Mouse (Mus musculus) ovary, postnatal 36 days (tissue): ENCODE results near the gene Wscd1.

ENCODE experiments used
- DNase-seq: peaks from one replicate; pipeline ENCODE4 v3.0.0; 2022; ENCODE audit warnings: low spot score, mixed read lengths

The Wscd1 gene

DNA sequence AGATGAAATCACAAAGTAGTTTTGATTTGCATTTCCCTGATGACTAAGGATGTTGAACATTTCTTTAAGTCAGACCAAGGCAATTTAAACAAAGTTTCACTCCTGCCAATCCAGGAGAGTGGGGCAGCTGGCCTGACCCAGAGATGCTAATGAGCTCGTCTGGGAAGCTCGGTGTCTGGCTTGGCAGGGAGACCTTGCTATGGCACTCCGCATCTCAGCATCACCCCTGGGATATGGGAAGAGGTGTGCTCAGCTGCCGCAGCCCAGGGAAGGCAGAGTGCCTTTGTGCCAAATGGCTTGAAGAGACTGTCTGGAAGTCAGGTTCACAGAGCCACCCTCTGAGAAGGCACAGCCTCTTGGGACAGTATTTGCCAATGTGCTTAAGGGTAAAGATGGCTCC lies 75.3 kb downstream of the Wscd1 start:
- no peak for DNase-seq
